9 mouse cellular contexts compared by ENCODE assay signal in genomic region chr16:49965528-49966250, GRCm38 (mm10).
DNase-seq lines count a peak whose midpoint lies in the region; TF ChIP-seq lines count a peak whose summit lies in the region.
"Had no signal": no experiment of that assay in that cellular context is flagged by ENCODE, and none has a peak within 500 bp of the region (broad histone marks: within the 10 kb centered on the region; RNA-seq: fewer than 3 reads in every experiment).

No protein-coding gene starts in this region.

- no peaks in the 10 kb centered on the region for H3K27me3 ChIP-seq in spleen, adult 2 months (ENCODE audit: control insufficient read depth, insufficient read depth, low read length)
- H3K27me3 ChIP-seq: embryonic facial prominence, embryonic 15.5 days had no signal

- DNase-seq in gastrocnemius, adult 2 months, result no peak
- DNase-seq in gastrocnemius, adult 8-10 months (ENCODE audit: low spot score in 2 of 2), result no peak
- DNase-seq in spleen, adult 2 months (ENCODE audit: low read depth in 1 of 2, low spot score in 2 of 2), result no peak
- DNase-seq in spleen, postnatal 14 days (ENCODE audit: low spot score in 2 of 2), result no peak
- peak; percentile 14 to 39 for DNase-seq in layer of hippocampus, postnatal 10 days (ENCODE audit: low spot score in 2 of 2)
- DNase-seq in right cerebral cortex, adult 2 months (ENCODE audit: low spot score in 2 of 2), result peak; percentile 10 to 31
- DNase-seq in adrenal gland, adult 8-10 months, result no peak
- no peak for DNase-seq in urinary bladder, postnatal 36 days (ENCODE audit: low spot score in 2 of 2)

- H3K4me3 ChIP-seq in gastrocnemius, adult 2 months, result no peak overlapping the region
- no peak overlapping the region for H3K4me3 ChIP-seq in spleen, adult 2 months (ENCODE audit: extremely low read depth, insufficient read depth, insufficient read length)
- H3K4me3 ChIP-seq: embryonic facial prominence, embryonic 15.5 days had no signal

- intact Hi-C loops in gastrocnemius, adult 2 months (cut with DNase I), result no loop called here

- peak overlapping the region; percentile 31 for H3K27ac ChIP-seq in gastrocnemius, adult 2 months
- peak overlapping the region; percentile 75 for H3K27ac ChIP-seq in spleen, adult 2 months (ENCODE audit: insufficient read depth, low read length)
- H3K27ac ChIP-seq: embryonic facial prominence, embryonic 15.5 days had no signal

- TF ChIP-seq POLR2A in spleen, adult 2 months (IDR thresholded peaks at IDR 0.05; ENCODE audit: low read depth, low read length), result no peak

- H3K4me1 ChIP-seq in spleen, adult 2 months (ENCODE audit: control insufficient read depth, insufficient read depth, insufficient read length), result peaks cover 30% of the 10 kb centered on the region; the same call in 1 of the 2 replicates

- H3K36me3 ChIP-seq in spleen, adult 2 months (ENCODE audit: control insufficient read depth, insufficient read depth, low read length), result no peaks in the 10 kb centered on the region
- H3K36me3 ChIP-seq: embryonic facial prominence, embryonic 15.5 days had no signal

- 39% methylated on average over 7 of the region's 7 CpGs for WGBS in spleen, adult 2 months

- no peak for TF ChIP-seq CTCF in gastrocnemius, adult 2 months (IDR thresholded peaks at IDR 0.05)
- TF ChIP-seq CTCF in spleen, adult 2 months (IDR thresholded peaks at IDR 0.05; ENCODE audit: extremely low read depth, insufficient read depth, insufficient read length, insufficient replicate concordance), result no peak

Comparison
In these comparisons a context has a peak if more than half of its experiments do, and no peak if none do; other contexts are left out.
1. DNase-seq: peak in layer of hippocampus, postnatal 10 days (2 of 2) and right cerebral cortex, adult 2 months (2 of 2); none in gastrocnemius, adult 2 months (single experiment), gastrocnemius, adult 8-10 months (0 of 2), spleen, adult 2 months (0 of 2), spleen, postnatal 14 days (0 of 2), adrenal gland, adult 8-10 months (single experiment) and urinary bladder, postnatal 36 days (0 of 2).